Mouse (Mus musculus): ENCODE data around the gene Csnk2a1. TPM values are rescaled to one million over a fixed set of nuclear protein-coding genes. Genes with fewer than 3 reads are reported as not detected.

The Csnk2a1 gene
- polyA plus RNA-seq, 1 experiment from 2014 or later: 57.8 TPM

GRCm38 (mm10) chr2:152312996-152313395 is 86.4 kb downstream of the Csnk2a1 start:
- no peak overlapping the region for H3K4me2 ChIP-seq (ENCODE audit: low read depth, low read length)
- no peak overlapping the region for H3K9ac ChIP-seq (replicated peaks; ENCODE audit: low read length)
- DNase-seq (ENCODE audit: low spot score) (no peak), ATAC-seq (replicated peaks; ENCODE audit: insufficient number of reproducible peaks, low FRiP score, low TSS enrichment, low read depth) (no peak)
- H3K4me3 ChIP-seq (ENCODE audit: low read depth, low read length): no peak overlapping the region
- peaks cover 18% of the 10 kb centered on the region for H3K36me3 ChIP-seq (replicated peaks; ENCODE audit: control insufficient read depth, insufficient read depth, low read depth, low read length)
- H3K27me3 ChIP-seq (ENCODE audit: control insufficient read depth, insufficient read depth, low read length): no peaks in the 10 kb centered on the region
- no peak overlapping the region for H3K27ac ChIP-seq (replicated peaks; ENCODE audit: low read depth, low read length)
- no peaks in the 10 kb centered on the region for H3K4me1 ChIP-seq (ENCODE audit: control insufficient read depth, insufficient read depth, low read length)
- no peaks in the 10 kb centered on the region for H3K9me3 ChIP-seq (replicated peaks; ENCODE audit: control insufficient read depth, low read length)
- 91% methylated on average over 7 of the region's 7 CpGs for WGBS

GRCm38 (mm10) chr2:152313926-152314325 is 87.3 kb downstream of the Csnk2a1 start:
- ATAC-seq (replicated peaks; ENCODE audit: insufficient number of reproducible peaks, low FRiP score, low TSS enrichment, low read depth): no peak
- H3K4me1 ChIP-seq (ENCODE audit: control insufficient read depth, insufficient read depth, low read length): no peaks in the 10 kb centered on the region
- H3K4me2 ChIP-seq (ENCODE audit: low read depth, low read length): no peak overlapping the region
- no peaks in the 10 kb centered on the region for H3K9me3 ChIP-seq (replicated peaks; ENCODE audit: control insufficient read depth, low read length)
- no peak overlapping the region for H3K4me3 ChIP-seq (ENCODE audit: low read depth, low read length)
- H3K27ac ChIP-seq (replicated peaks; ENCODE audit: low read depth, low read length): no peak overlapping the region
- no peak overlapping the region for H3K9ac ChIP-seq (replicated peaks; ENCODE audit: low read length)
- peaks cover 16% of the 10 kb centered on the region for H3K36me3 ChIP-seq (replicated peaks; ENCODE audit: control insufficient read depth, insufficient read depth, low read depth, low read length)
- no peak for DNase-seq (ENCODE audit: low spot score)
- no peaks in the 10 kb centered on the region for H3K27me3 ChIP-seq (ENCODE audit: control insufficient read depth, insufficient read depth, low read length)
- WGBS: 85% methylated on average over 6 of the region's 6 CpGs

- peaks cover 12% of the 10 kb centered on the region for H3K36me3 ChIP-seq (replicated peaks; ENCODE audit: control insufficient read depth, insufficient read depth, low read depth, low read length)
- ATAC-seq (replicated peaks; ENCODE audit: insufficient number of reproducible peaks, low FRiP score, low TSS enrichment, low read depth): no peak
Observed at GRCm38 (mm10) chr2:152317054-152317453, 90.4 kb downstream of the Csnk2a1 start.

GRCm38 (mm10) chr2:152321558-152321957 is 94.9 kb downstream of the Csnk2a1 start:
- H3K4me3 ChIP-seq (ENCODE audit: low read depth, low read length): no peak overlapping the region
- WGBS: 86% methylated on average over 5 of the region's 5 CpGs
- no peaks in the 10 kb centered on the region for H3K27me3 ChIP-seq (ENCODE audit: control insufficient read depth, insufficient read depth, low read length)
- no peak for ATAC-seq (replicated peaks; ENCODE audit: insufficient number of reproducible peaks, low FRiP score, low TSS enrichment, low read depth)
- no peak overlapping the region for H3K4me2 ChIP-seq (ENCODE audit: low read depth, low read length)
- no peak for DNase-seq (ENCODE audit: low spot score)
- H3K27ac ChIP-seq (replicated peaks; ENCODE audit: low read depth, low read length): no peak overlapping the region
- H3K9me3 ChIP-seq (replicated peaks; ENCODE audit: control insufficient read depth, low read length): no peaks in the 10 kb centered on the region
- peaks cover 6% of the 10 kb centered on the region for H3K36me3 ChIP-seq (replicated peaks; ENCODE audit: control insufficient read depth, insufficient read depth, low read depth, low read length)
- no peak overlapping the region for H3K9ac ChIP-seq (replicated peaks; ENCODE audit: low read length)
- no peaks in the 10 kb centered on the region for H3K4me1 ChIP-seq (ENCODE audit: control insufficient read depth, insufficient read depth, low read length)

More at GRCm38 (mm10) chr2:152317054-152317453, 90.4 kb downstream of the Csnk2a1 start:
- no peaks in the 10 kb centered on the region for H3K4me1 ChIP-seq (ENCODE audit: control insufficient read depth, insufficient read depth, low read length)
- H3K27me3 ChIP-seq (ENCODE audit: control insufficient read depth, insufficient read depth, low read length): no peaks in the 10 kb centered on the region
- no peak overlapping the region for H3K4me2 ChIP-seq (ENCODE audit: low read depth, low read length)
- no peak overlapping the region for H3K27ac ChIP-seq (replicated peaks; ENCODE audit: low read depth, low read length)
- no peak overlapping the region for H3K4me3 ChIP-seq (ENCODE audit: low read depth, low read length)
- no peak overlapping the region for H3K9ac ChIP-seq (replicated peaks; ENCODE audit: low read length)
- WGBS: 84% methylated on average over 6 of the region's 6 CpGs
- H3K9me3 ChIP-seq (replicated peaks; ENCODE audit: control insufficient read depth, low read length): no peaks in the 10 kb centered on the region
- DNase-seq (ENCODE audit: low spot score): no peak

- Histone ChIP-seq H3K4me1 (ENCODE audit: control insufficient read depth, insufficient read depth, low read length) (no peaks in the 10 kb centered on the region), H3K9me3 (replicated peaks; ENCODE audit: control insufficient read depth, low read length) (no peaks in the 10 kb centered on the region), H3K36me3 (replicated peaks; ENCODE audit: control insufficient read depth, insufficient read depth, low read depth, low read length) (peaks cover 6% of the 10 kb centered on the region), H3K27ac (replicated peaks; ENCODE audit: low read depth, low read length) (no peak overlapping the region), H3K4me3 (ENCODE audit: low read depth, low read length) (no peak overlapping the region), H3K9ac (replicated peaks; ENCODE audit: low read length) (no peak overlapping the region), H3K27me3 (ENCODE audit: control insufficient read depth, insufficient read depth, low read length) (no peaks in the 10 kb centered on the region), H3K4me2 (ENCODE audit: low read depth, low read length) (no peak overlapping the region)
- 89% methylated on average over 6 of the region's 6 CpGs for WGBS
- DNase-seq (ENCODE audit: low spot score): no peak
- ATAC-seq (replicated peaks; ENCODE audit: insufficient number of reproducible peaks, low FRiP score, low TSS enrichment, low read depth): no peak
Observed at GRCm38 (mm10) chr2:152322198-152322597, 95.6 kb downstream of the Csnk2a1 start.

- no peaks in the 10 kb centered on the region for H3K9me3 ChIP-seq (replicated peaks; ENCODE audit: control insufficient read depth, low read length)
- H3K27me3 ChIP-seq (ENCODE audit: control insufficient read depth, insufficient read depth, low read length): no peaks in the 10 kb centered on the region
- 95% methylated on average over 14 of the region's 14 CpGs for WGBS
- no peak overlapping the region for H3K4me3 ChIP-seq (ENCODE audit: low read depth, low read length)
- H3K9ac ChIP-seq (replicated peaks; ENCODE audit: low read length): no peak overlapping the region
- DNase-seq (ENCODE audit: low spot score) (no peak), ATAC-seq (replicated peaks; ENCODE audit: insufficient number of reproducible peaks, low FRiP score, low TSS enrichment, low read depth) (no peak)
- H3K4me1 ChIP-seq (ENCODE audit: control insufficient read depth, insufficient read depth, low read length): no peaks in the 10 kb centered on the region
- peaks cover 6% of the 10 kb centered on the region for H3K36me3 ChIP-seq (replicated peaks; ENCODE audit: control insufficient read depth, insufficient read depth, low read depth, low read length)
- H3K27ac ChIP-seq (replicated peaks; ENCODE audit: low read depth, low read length): no peak overlapping the region
- no peak overlapping the region for H3K4me2 ChIP-seq (ENCODE audit: low read depth, low read length)
Observed at GRCm38 (mm10) chr2:152323971-152324370, 97.3 kb downstream of the Csnk2a1 start.

GRCm38 (mm10) chr2:152324842-152325241 is 98.2 kb downstream of the Csnk2a1 start:
- Histone ChIP-seq H3K4me3 (ENCODE audit: low read depth, low read length) (no peak overlapping the region), H3K36me3 (replicated peaks; ENCODE audit: control insufficient read depth, insufficient read depth, low read depth, low read length) (peaks cover 5% of the 10 kb centered on the region), H3K27ac (replicated peaks; ENCODE audit: low read depth, low read length) (no peak overlapping the region), H3K27me3 (ENCODE audit: control insufficient read depth, insufficient read depth, low read length) (no peaks in the 10 kb centered on the region), H3K9ac (replicated peaks; ENCODE audit: low read length) (no peak overlapping the region), H3K9me3 (replicated peaks; ENCODE audit: control insufficient read depth, low read length) (no peaks in the 10 kb centered on the region), H3K4me2 (ENCODE audit: low read depth, low read length) (no peak overlapping the region), H3K4me1 (ENCODE audit: control insufficient read depth, insufficient read depth, low read length) (no peaks in the 10 kb centered on the region)
- ATAC-seq (replicated peaks; ENCODE audit: insufficient number of reproducible peaks, low FRiP score, low TSS enrichment, low read depth) (no peak), DNase-seq (ENCODE audit: low spot score) (no peak)
- WGBS: 78% methylated on average over 3 of the region's 3 CpGs

- Histone ChIP-seq H3K36me3 (replicated peaks; ENCODE audit: control insufficient read depth, insufficient read depth, low read depth, low read length) (peaks cover 4% of the 10 kb centered on the region), H3K27me3 (ENCODE audit: control insufficient read depth, insufficient read depth, low read length) (no peaks in the 10 kb centered on the region), H3K4me3 (ENCODE audit: low read depth, low read length) (no peak overlapping the region), H3K9me3 (replicated peaks; ENCODE audit: control insufficient read depth, low read length) (no peaks in the 10 kb centered on the region), H3K27ac (replicated peaks; ENCODE audit: low read depth, low read length) (no peak overlapping the region), H3K4me2 (ENCODE audit: low read depth, low read length) (no peak overlapping the region), H3K9ac (replicated peaks; ENCODE audit: low read length) (no peak overlapping the region), H3K4me1 (ENCODE audit: control insufficient read depth, insufficient read depth, low read length) (peaks cover 2% of the 10 kb centered on the region; the same call in 1 of the 2 replicates)
- ATAC-seq (replicated peaks; ENCODE audit: insufficient number of reproducible peaks, low FRiP score, low TSS enrichment, low read depth) (no peak), DNase-seq (ENCODE audit: low spot score) (no peak)
- whole genome bisulfite sequencing: 95% methylated on average over 13 of the region's 13 CpGs
Observed at GRCm38 (mm10) chr2:152326157-152326556, 99.5 kb downstream of the Csnk2a1 start.
